Mouse (Mus musculus) embryonic facial prominence, embryonic 10.5 days (tissue): ENCODE results near the gene Srgap1. TPM values are rescaled to one million over a fixed set of nuclear protein-coding genes. Genes with fewer than 3 reads are reported as not detected.

Experiments
- DNase-seq: peaks from one replicate; pipeline ENCODE4 v3.0.0-alpha.2; 2017; ENCODE audit warnings: low spot score
- H3K27ac ChIP-seq: fragments of 300-500 bp; sonication (generic); replicated peaks from 2 replicates; pipeline ENCODE4 v1.5.1; 2016; ENCODE audit warnings: mild to moderate bottlenecking
- H3K27me3 ChIP-seq: fragments of 300-500 bp; sonication (generic); replicated peaks from 2 replicates; pipeline ENCODE4 v1.6.1; 2016; ENCODE audit warnings: low read depth, mild to moderate bottlenecking; ENCODE audit not compliant: poor library complexity, severe bottlenecking
- H3K36me3 ChIP-seq: fragments of 300-500 bp; sonication (generic); replicated peaks from 2 replicates; pipeline ENCODE4 v1.6.1; 2016; ENCODE audit warnings: mild to moderate bottlenecking, moderate library complexity
- H3K4me1 ChIP-seq: fragments of 300-500 bp; sonication (generic); 2 replicates; pipeline ENCODE4 v1.6.1; 2016
- H3K4me3 ChIP-seq: fragments of 300-500 bp; sonication (generic); 2 replicates; pipeline ENCODE4 v1.5.1; 2016; ENCODE audit warnings: mild to moderate bottlenecking, moderate library complexity
- H3K9me3 ChIP-seq: fragments of 300-500 bp; sonication (generic); 2 replicates; pipeline ENCODE4 v1.6.1; 2016; ENCODE audit warnings: mild to moderate bottlenecking
- WGBS: fragments of 180-500 bp; shearing (Covaris S2); methylation state at CpG from one replicate; pipeline ENCODE4 v1.1.7; 2016; 5-methylcytosine and 5-hydroxymethylcytosine counted together
- polyA plus RNA-seq: library from polyadenylated mRNA; unstranded; fragments of >200 nt; fragmentation: Nextera tagmentation; extraction: Ambion mirVana; gene quantifications from 2 replicates; pipeline ENCODE4 v1.2.1, GENCODE M21; 2016

Srgap1 gene
- polyA plus RNA-seq, 1 experiment from 2014 or later, result 9.4 TPM

DNA sequence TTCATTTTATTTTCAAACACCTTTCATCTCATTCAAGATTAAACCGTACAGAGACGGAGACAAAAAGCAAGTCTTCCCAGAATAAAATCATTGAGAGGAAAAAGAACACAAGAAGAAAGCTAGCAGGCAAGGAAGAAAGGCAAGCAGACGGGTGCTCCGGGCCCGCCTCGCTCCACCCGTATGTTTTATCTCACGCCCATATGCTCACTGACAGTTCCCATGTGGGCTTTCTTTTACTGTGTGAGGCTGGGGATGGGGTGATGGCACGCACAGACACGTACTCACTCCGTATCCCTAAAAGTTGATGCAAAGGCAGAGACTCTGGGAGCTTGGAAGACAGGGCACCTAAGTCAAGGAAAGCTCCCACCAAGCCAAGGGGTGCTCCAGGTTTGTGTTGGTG lies 90.6 kb downstream of the Srgap1 start:
- Histone ChIP-seq H3K9me3 (no peaks in the 10 kb centered on the region), H3K4me1 (peaks cover 17% of the 10 kb centered on the region), H3K27ac (no peak overlapping the region), H3K27me3 (no peaks in the 10 kb centered on the region), H3K4me3 (no peak overlapping the region), H3K36me3 (no peaks in the 10 kb centered on the region)
- 89% methylated on average over 11 of the region's 11 CpGs for WGBS
- DNase-seq, result no peak

DNA sequence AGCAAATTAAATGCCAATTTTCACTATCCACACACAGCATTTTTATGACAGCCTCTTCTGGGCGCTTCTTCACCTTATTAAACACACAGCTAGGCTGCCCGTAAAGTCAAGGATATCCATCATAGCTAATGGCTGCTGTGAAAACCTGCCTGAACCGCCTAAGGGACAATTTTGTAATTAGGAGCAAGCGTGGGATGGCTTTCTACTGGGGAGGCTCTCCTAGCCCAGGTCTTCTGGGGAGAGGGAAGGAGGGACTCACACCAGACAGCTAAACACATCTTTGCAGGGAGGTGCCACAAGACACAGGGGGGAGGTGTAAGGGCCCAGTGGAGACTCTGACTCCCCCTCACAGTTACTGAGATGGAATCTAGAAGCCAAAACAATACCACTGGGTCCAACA lies 91.4 kb downstream of the Srgap1 start:
- WGBS, result 75% methylated on average over 4 of the region's 4 CpGs
- H3K4me1 ChIP-seq, result peaks cover 9% of the 10 kb centered on the region
- no peak overlapping the region for H3K4me3 ChIP-seq
- H3K27me3 ChIP-seq, result no peaks in the 10 kb centered on the region
- H3K36me3 ChIP-seq, result no peaks in the 10 kb centered on the region
- no peaks in the 10 kb centered on the region for H3K9me3 ChIP-seq
- no peak for DNase-seq
- H3K27ac ChIP-seq, result no peak overlapping the region

GRCm38 (mm10) chr10:121954877-121955276 lies 92.2 kb downstream of the Srgap1 start:
- WGBS, result 85% methylated on average over 6 of the region's 6 CpGs
- Histone ChIP-seq H3K4me1 (peaks cover 9% of the 10 kb centered on the region), H3K4me3 (no peak overlapping the region), H3K27me3 (no peaks in the 10 kb centered on the region), H3K9me3 (no peaks in the 10 kb centered on the region), H3K27ac (no peak overlapping the region), H3K36me3 (no peaks in the 10 kb centered on the region)
- no peak for DNase-seq

DNA sequence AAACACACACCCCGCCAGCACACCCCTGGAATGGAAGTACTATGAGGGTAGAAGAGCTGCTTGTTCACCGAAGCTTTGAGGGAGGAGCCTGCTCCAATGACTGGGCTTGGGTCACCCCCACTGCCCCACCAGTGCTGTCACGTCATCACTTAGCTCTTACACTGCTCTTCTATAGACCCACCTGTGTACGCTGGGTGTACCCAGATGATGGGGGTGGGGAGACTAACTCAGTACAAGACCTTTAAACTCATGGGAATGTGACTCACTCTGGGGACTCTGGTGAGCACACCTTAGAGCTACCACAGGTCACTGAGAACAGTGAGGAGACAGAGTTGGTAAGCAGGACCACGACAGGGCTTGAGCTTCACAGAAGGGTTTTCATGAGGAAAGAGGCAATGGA lies 94.1 kb downstream of the Srgap1 start:
- WGBS, result 90% methylated on average over 5 of the region's 5 CpGs
- Histone ChIP-seq H3K36me3 (no peaks in the 10 kb centered on the region), H3K9me3 (no peaks in the 10 kb centered on the region)

DNA sequence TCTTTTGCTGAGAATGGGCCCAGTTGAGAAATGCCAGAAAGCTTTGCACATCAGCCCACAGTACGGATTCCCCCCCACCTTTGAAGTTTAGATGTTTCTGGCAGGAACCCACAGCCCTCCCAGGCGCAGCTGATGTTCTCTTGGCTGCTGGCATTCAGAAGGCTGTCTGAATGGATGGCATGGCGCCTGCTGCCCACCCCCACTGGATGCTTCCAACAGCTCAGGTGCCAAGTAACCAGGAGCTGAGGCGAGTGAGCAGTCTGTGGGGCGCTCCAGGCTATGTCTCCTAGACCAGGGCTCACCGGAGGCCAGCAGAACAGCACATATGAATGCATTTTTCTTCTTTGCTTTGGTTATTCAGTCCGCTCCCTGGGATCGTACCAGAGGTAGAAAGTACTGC lies 100.9 kb downstream of the Srgap1 start:
- H3K9me3 ChIP-seq, result no peaks in the 10 kb centered on the region
- no peaks in the 10 kb centered on the region for H3K27me3 ChIP-seq
- no peak overlapping the region for H3K4me3 ChIP-seq
- H3K36me3 ChIP-seq, result peaks cover 4% of the 10 kb centered on the region; the same call in 1 of the 2 replicates
- 91% methylated on average over 8 of the region's 8 CpGs for WGBS
- no peak overlapping the region for H3K27ac ChIP-seq
- no peak for DNase-seq
- H3K4me1 ChIP-seq, result no peaks in the 10 kb centered on the region

More for the DNA sequence above, 94.1 kb downstream of the Srgap1 start:
- Histone ChIP-seq H3K27ac (no peak overlapping the region), H3K27me3 (no peaks in the 10 kb centered on the region), H3K4me1 (peaks cover 9% of the 10 kb centered on the region), H3K4me3 (no peak overlapping the region)
- no peak for DNase-seq

DNA sequence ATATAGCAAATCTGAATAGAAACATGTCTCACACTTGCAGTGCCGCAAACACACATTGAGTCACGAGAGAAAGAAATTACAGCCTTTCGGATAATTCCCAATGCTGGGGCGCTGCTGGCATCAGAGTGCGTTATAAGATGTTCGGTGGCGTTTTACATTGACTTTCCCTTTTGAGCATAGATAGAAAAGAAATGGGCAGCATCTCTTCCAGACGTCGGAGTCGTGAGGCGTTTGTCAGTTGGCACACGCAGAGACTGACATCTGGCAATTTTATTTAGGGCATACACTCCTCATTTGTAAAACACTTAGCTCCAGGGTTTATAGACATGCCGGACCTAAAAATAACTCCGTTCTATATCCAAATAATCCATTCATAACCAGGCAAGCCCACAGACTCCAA lies 115.2 kb downstream of the Srgap1 start:
- 93% methylated on average over 14 of the region's 14 CpGs for WGBS
- peaks cover 2% of the 10 kb centered on the region; the same call in 1 of the 2 replicates for H3K4me1 ChIP-seq
- no peaks in the 10 kb centered on the region; the same call in 1 of the 2 replicates for H3K36me3 ChIP-seq
- no peak overlapping the region for H3K27ac ChIP-seq
- H3K9me3 ChIP-seq, result no peaks in the 10 kb centered on the region
- no peak overlapping the region for H3K4me3 ChIP-seq
- H3K27me3 ChIP-seq, result no peaks in the 10 kb centered on the region
- DNase-seq, result no peak

GRCm38 (mm10) chr10:121926094-121926493 lies 121.0 kb downstream of the Srgap1 start:
- Histone ChIP-seq H3K9me3 (no peaks in the 10 kb centered on the region), H3K4me1 (0 out of 2 replicates have a peak, but pooled peaks cover 5% of the 10 kb centered on the region), H3K4me3 (no peak overlapping the region), H3K36me3 (peaks cover 22% of the 10 kb centered on the region), H3K27me3 (no peaks in the 10 kb centered on the region), H3K27ac (no peak overlapping the region)
- WGBS, result 87% methylated on average over 3 of the region's 3 CpGs
- DNase-seq, result no peak

GRCm38 (mm10) chr10:121919016-121919415 lies 128.1 kb downstream of the Srgap1 start:
- H3K27ac ChIP-seq, result no peak overlapping the region
- H3K4me1 ChIP-seq, result peaks cover 10% of the 10 kb centered on the region
- no peaks in the 10 kb centered on the region for H3K27me3 ChIP-seq
- no peak overlapping the region for H3K4me3 ChIP-seq
- no peak for DNase-seq
- H3K9me3 ChIP-seq, result no peaks in the 10 kb centered on the region
- 75% methylated on average over 8 of the region's 8 CpGs for WGBS
- H3K36me3 ChIP-seq, result peaks cover 16% of the 10 kb centered on the region

GRCm38 (mm10) chr10:121918579-121918978 lies 128.5 kb downstream of the Srgap1 start:
- WGBS, result 88% methylated on average over 3 of the region's 3 CpGs
- no peak for DNase-seq
- no peak overlapping the region for H3K4me3 ChIP-seq

DNA sequence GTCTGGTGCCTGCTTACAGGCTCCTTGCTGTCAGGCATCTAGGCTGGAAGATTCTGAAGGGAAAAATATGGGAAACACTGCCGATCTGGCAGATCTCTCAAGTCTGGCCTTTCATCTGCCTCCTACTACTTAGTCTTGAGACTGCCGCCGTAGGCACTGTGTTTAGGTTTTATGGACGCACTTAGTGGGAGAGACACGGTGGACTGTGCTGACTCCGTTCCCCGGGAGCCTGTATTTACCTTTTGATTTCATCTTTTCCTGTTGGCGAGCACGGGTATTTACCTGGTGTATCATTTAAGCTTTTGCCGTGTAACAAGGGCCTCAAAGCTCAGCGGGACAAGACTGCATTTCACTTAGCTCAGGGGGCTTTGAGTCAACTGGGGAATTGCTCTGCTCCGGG lies 131.6 kb downstream of the Srgap1 start:
- Histone ChIP-seq H3K36me3 (no peaks in the 10 kb centered on the region), H3K27ac (no peak overlapping the region), H3K4me3 (no peak overlapping the region), H3K4me1 (peaks cover 10% of the 10 kb centered on the region), H3K9me3 (no peaks in the 10 kb centered on the region), H3K27me3 (no peaks in the 10 kb centered on the region)
- DNase-seq, result no peak
- WGBS, result 85% methylated on average over 12 of the region's 12 CpGs

More at GRCm38 (mm10) chr10:121918579-121918978, 128.5 kb downstream of the Srgap1 start:
- no peaks in the 10 kb centered on the region for H3K27me3 ChIP-seq
- H3K27ac ChIP-seq, result no peak overlapping the region
- peaks cover 10% of the 10 kb centered on the region for H3K4me1 ChIP-seq
- peaks cover 13% of the 10 kb centered on the region for H3K36me3 ChIP-seq
- no peaks in the 10 kb centered on the region for H3K9me3 ChIP-seq

DNA sequence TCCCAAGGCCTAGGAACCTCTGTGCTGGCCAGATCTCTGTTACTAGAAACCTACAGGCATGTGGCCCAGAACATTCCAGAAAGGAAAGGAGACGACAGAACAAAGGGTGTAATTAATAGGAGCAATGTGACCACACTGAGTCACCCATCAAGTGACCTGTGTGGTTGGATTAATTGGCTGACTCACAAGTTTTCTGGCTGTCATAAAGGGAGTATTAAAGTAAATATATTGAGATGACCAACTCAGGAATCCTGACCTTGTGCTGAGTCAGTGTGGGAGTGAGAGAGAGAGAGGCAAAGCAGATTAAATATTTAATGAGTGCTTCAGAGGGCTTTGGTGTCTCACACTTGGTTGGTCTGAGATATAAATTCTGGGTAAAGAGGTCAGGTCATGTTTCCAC lies 143.0 kb downstream of the Srgap1 start:
- 69% methylated on average over 1 of the region's 1 CpGs for WGBS
- peaks cover 3% of the 10 kb centered on the region; the same call in 1 of the 2 replicates for H3K4me1 ChIP-seq
- H3K4me3 ChIP-seq, result no peak overlapping the region
- no peaks in the 10 kb centered on the region for H3K27me3 ChIP-seq
- DNase-seq, result no peak
- peaks cover 6% of the 10 kb centered on the region for H3K36me3 ChIP-seq
- H3K9me3 ChIP-seq, result no peaks in the 10 kb centered on the region
- no peak overlapping the region for H3K27ac ChIP-seq

GRCm38 (mm10) chr10:121902651-121903050 lies 144.5 kb downstream of the Srgap1 start:
- Histone ChIP-seq H3K9me3 (no peaks in the 10 kb centered on the region), H3K4me1 (peaks cover 8% of the 10 kb centered on the region; the same call in 1 of the 2 replicates), H3K36me3 (peaks cover 6% of the 10 kb centered on the region), H3K4me3 (no peak overlapping the region), H3K27me3 (no peaks in the 10 kb centered on the region), H3K27ac (no peak overlapping the region)
- DNase-seq, result no peak
- WGBS, result 92% methylated on average over 8 of the region's 8 CpGs

DNA sequence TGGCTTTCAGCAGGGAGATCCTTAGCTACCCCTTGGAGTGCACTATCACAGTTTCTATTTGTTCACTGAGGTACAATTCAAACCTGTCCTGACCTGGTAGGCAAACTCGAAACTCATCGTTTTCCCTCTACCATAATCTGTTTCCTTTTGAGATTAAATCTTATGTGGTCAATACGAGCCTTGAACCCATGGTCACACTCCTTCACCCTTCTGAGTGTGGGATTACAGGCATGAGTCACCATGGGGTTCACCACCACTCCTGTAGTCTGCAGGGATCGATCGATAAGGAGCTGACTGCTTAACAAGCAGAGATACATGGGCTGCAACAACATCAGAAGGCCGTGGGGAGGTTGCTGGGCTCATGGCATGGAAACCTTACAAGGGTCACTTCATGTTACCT lies 146.3 kb downstream of the Srgap1 start:
- no peak for DNase-seq
- peaks cover 9% of the 10 kb centered on the region for H3K36me3 ChIP-seq
- no peak overlapping the region for H3K27ac ChIP-seq
- H3K27me3 ChIP-seq, result no peaks in the 10 kb centered on the region
- no peak overlapping the region for H3K4me3 ChIP-seq
- 90% methylated on average over 6 of the region's 6 CpGs for WGBS
- H3K9me3 ChIP-seq, result no peaks in the 10 kb centered on the region
- peaks cover 6% of the 10 kb centered on the region; the same call in 1 of the 2 replicates for H3K4me1 ChIP-seq
